Mouse (Mus musculus) spleen, postnatal 36 days (tissue): Measurements from ENCODE around the gene Sdr9c7.
"Not testable (repeated sequence)": the region's sequence is repeated elsewhere in the genome, so short reads cannot be mapped to it uniquely, and the experiment has no call there.

Experiments used
- DNase-seq, 2 experiments: peaks; one replicate each; pipeline ENCODE4 v3.0.0; 2022; ENCODE audit warnings: low spot score in 2 of 2, mixed read lengths in 1 of 2

Gene Sdr9c7

DNA sequence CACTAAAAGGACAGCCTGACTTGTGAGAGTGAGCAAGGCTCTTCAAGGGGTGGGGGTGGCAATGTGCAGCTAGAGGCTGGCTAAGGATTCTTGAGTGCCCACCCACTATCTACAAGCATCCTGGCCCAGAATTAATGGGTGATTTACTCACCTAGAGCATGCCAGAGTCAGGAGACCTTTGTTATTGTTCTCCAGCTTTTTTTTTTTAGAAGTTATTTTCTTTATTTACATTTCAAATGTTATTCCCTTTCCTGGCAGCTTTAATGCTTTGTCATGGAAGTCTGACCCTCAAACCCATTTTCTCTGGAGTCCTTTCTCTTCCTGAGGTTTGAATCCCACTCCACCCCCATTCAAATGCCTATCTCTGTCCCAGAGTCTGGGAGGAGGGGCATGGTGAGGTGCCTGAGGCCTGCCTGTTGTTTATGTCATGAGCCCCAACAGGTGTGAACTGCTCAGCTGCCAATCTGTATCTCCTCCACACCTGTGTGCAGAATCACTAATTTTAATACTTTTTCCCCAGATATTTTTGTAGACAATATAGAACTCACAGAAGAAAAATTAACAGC lies 9.2 kb downstream of the Sdr9c7 start:
- DNase-seq: no peak

DNA sequence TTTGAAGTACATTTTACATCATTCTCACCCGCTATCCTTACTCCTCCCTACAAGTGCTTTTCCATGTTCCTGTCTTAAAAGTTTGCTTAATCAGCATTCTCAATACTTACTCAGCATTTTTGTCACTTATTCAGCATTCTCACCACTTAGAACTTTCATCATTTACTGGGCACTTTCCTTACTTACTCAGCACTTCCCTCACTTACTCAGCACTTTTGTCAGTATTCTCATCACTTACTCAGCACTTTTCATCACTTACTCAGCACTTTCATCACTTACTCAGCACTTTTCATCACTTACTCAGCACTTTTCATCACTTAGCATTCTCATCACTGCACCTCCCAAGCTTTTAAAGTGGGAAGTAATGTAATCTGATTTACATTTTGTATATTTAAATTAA lies 17.3 kb downstream of the Sdr9c7 start:
- no peak for DNase-seq

GRCm38 (mm10) chr10:127917183-127917582 lies 18.9 kb downstream of the Sdr9c7 start:
- not testable (repeated sequence) for DNase-seq

GRCm38 (mm10) chr10:127917651-127918050 lies 19.3 kb downstream of the Sdr9c7 start:
- no peak for DNase-seq

DNA sequence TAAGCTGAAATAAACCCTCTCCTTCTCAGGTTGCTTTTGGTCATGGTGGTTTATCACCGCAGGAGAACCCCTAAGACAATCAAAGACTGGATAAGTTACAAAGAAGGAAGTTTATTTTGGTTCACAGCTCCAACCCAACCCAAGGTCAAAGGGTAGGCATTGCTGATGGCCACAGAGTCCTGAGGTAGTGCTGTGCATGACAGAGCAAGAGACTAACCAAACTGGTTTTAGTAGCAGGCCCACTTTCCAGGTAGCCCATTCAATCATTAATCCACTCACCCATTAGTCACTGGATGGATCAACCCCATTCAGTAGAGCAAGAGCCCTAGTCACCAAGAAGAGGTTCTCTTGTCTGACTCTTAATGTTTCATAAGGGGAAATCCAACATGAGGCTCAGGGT lies 23.9 kb downstream of the Sdr9c7 start:
- no peak for DNase-seq

DNA sequence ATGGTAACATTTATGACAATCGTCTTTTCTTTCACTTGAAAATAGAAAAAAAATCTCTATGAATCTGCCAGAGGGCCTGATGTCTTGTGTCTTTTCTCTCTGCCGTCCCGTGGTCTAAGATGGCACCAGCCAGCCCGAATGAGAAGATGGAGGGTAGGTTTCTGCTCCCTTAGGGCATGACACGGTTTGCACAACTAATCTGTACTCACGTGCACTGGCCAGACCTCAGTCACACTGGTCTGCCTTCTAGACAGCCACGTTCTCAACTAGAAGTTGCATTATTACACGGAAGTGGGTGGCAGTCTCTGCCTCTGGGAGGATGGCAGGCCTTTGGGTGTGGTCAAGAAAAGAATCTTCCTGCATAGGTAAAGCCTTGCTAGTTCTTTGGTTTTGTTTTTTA lies 24.7 kb downstream of the Sdr9c7 start:
- DNase-seq: no peak

GRCm38 (mm10) chr10:127924597-127925378 lies 26.5 kb downstream of the Sdr9c7 start:
- DNase-seq: no peak

DNA sequence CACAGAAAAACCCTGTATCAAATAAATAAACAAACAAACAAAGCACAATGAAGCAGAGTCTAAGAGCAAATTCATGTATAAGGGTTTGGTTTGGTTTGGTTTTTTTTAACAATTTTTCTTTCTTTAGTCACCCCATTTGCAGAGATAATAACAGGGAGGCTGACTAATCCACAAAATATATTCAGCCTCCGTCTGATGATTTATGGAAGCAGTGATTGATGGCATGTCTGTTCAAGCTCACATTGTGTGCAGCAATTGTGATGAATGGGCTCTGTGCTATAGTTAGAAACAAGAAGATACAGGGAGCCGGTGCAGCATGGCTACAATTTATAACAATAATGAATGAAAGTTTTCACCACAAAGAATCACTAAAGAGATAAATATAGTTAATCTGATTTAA lies 29.4 kb downstream of the Sdr9c7 start:
- DNase-seq: no peak

- DNase-seq: no peak
Observed at GRCm38 (mm10) chr10:127932290-127932926, 34.1 kb downstream of the Sdr9c7 start.

- DNase-seq: no peak
Observed at GRCm38 (mm10) chr10:127936271-127936670, 38.0 kb downstream of the Sdr9c7 start.

DNA sequence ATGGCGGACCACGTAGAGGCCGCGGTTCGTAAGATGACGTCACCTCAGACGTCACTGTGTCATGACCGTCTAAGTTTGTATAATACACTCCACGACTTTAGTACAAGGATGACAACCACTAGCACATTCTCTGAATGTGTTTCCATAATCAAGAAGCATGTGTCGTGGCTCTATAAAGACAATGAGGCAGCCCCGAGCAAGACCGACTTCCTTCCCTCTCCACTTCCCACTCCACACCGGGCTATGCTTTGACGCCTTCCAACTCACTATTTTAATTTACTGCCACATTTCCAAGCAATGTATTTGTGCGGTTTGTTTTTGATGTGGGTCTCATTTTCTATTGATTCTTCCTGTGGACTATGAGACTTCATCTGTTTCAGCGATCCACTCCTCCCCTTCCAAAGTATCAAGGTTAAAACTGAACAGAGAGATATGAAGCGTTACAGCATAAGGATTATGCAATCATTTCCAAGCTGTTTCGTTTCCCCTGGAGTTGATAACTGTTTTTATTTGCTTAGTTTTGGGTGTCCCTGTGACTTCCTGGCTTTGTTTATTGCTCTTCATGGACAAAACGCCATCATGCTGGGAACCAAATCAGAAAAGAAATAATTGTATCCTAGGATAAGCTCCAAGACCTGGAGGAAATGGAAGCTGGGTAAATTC lies 38.6 kb downstream of the Sdr9c7 start:
- DNase-seq: no peak

- peak in 1 of 2 experiments; percentile 19 for DNase-seq
Observed at GRCm38 (mm10) chr10:127937428-127938010, 39.2 kb downstream of the Sdr9c7 start.

DNA sequence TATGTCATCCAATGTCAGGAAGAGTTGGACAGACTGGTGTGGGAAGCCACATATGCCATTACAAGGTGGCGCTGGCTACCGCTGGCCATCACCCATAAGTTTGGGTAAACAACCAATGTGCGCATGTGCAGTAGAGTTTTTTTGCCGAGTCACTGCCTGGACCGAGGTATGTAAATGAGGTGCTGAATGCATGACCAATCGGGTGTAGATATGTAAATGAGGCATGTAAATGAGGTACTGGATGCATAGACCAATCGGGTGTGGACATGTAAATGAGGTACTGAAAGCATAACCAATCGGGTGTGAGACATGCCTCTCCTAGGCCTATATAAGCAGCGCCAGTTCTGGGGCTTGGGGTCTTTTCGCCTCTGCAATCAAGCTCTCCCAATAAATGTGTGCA lies 41.3 kb downstream of the Sdr9c7 start:
- not testable (repeated sequence) for DNase-seq

- DNase-seq: peak in 1 of 2 experiments; percentile 15
Observed at GRCm38 (mm10) chr10:127945432-127946064, 47.2 kb downstream of the Sdr9c7 start.

DNA sequence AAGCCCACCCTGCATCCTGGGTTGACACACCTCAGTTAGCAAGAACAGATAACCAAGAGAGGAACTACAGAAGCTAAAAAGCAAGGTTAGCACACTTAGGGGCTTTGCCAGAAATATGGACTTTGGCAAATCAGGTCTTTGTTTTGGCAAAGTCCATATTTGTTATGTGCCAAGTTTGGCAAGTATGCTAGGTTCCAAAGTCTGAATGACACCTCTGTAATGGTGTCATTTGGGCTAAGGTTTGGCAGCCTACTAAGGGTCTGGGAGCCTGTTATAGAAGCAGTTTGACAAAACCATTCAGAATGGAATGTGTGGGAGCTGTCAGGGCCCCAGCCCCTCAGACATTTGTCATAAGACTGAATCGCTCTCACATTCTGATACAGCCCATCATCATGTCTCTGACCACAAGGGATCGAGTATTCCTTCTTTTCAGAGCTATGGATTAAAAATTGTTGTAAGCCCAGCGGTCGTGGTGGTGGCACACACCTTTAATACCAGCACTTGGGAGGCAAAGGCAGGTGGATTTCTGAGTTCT lies 51.3 kb downstream of the Sdr9c7 start:
- DNase-seq: no peak

GRCm38 (mm10) chr10:127951390-127951789 lies 53.1 kb downstream of the Sdr9c7 start:
- DNase-seq: no peak

- DNase-seq: no peak
Observed at GRCm38 (mm10) chr10:127951821-127952220, 53.5 kb downstream of the Sdr9c7 start.

- DNase-seq: no peak
Observed at GRCm38 (mm10) chr10:127955034-127955433, 56.7 kb downstream of the Sdr9c7 start.

DNA sequence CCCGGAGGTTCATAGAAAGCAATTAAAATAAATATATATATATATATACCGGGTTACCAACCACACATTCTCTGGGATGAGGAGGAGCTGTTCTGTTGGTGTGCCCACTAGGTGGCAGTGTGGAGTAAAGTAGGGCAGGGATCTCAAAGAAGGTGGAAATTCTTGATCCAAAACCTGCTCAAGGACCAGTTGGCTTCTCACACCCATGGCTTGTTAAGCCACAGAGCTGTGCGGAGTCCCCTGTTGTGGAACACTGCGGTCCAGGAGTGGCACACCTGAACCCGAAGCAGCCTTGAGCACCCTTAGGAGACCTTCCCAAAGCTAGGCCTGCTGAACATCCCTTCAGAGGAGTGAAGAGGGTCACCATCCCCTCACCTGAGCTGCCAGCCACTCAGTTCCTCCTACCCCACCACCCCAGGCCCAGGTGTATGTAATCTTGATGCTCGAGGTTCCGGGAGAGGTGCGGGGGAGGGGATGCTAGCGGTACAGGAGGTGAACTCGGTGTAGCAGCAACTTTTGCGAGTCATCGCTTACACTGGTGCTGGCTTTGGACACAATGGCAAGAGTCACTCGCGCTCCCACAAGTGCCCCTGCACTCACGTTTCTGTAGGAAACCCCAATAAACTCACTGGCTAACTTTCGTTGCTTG lies 58.0 kb downstream of the Sdr9c7 start:
- DNase-seq: peak; percentile 19 to 40

GRCm38 (mm10) chr10:127959161-127959679 lies 60.9 kb downstream of the Sdr9c7 start:
- DNase-seq: no peak
